Mouse (Mus musculus) embryo, embryonic 10.5 days (tissue): ENCODE data around the gene Zc3h7a.

ENCODE experiments used
- DNase-seq: peaks from one replicate; pipeline ENCODE4 v3.0.0-alpha.2; 2015; ENCODE audit warnings: low spot score

The Zc3h7a gene

DNA sequence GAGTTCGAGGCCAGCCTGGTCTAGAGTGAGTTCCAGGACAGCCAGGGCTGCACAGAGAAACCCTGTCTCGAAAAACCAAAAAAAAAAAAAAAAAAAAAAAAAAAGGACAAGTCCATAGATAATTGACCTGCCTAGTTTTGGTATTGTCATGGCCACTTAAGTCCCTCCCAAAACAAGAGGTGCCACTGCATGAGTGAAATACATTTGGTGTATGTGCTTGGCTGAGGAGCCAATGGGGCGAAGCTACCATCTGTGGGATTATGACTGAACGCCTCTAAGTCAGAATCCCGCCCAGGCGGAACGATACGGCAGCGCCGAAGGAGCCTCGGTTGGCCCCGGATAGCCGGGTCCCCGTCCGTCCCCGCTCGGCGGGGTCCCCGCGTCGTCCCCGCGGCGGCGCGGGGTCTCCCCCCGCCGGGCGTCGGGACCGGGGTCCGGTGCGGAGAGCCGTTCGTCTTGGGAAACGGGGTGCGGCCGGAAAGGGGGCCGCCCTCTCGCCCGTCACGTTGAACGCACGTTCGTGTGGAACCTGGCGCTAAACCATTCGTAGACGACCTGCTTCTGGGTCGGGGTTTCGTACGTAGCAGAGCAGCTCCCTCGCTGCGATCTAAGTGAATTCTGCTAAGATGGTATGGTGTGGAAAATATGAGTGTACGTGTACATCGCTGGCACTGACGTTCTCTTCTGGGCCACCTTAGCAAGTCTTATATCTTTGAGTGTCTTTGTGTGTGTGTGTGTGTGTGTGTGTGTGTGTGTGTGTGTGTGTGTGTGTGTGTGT, 32.3 kb downstream of the Zc3h7a start:
- peak; percentile 29 for DNase-seq

DNA sequence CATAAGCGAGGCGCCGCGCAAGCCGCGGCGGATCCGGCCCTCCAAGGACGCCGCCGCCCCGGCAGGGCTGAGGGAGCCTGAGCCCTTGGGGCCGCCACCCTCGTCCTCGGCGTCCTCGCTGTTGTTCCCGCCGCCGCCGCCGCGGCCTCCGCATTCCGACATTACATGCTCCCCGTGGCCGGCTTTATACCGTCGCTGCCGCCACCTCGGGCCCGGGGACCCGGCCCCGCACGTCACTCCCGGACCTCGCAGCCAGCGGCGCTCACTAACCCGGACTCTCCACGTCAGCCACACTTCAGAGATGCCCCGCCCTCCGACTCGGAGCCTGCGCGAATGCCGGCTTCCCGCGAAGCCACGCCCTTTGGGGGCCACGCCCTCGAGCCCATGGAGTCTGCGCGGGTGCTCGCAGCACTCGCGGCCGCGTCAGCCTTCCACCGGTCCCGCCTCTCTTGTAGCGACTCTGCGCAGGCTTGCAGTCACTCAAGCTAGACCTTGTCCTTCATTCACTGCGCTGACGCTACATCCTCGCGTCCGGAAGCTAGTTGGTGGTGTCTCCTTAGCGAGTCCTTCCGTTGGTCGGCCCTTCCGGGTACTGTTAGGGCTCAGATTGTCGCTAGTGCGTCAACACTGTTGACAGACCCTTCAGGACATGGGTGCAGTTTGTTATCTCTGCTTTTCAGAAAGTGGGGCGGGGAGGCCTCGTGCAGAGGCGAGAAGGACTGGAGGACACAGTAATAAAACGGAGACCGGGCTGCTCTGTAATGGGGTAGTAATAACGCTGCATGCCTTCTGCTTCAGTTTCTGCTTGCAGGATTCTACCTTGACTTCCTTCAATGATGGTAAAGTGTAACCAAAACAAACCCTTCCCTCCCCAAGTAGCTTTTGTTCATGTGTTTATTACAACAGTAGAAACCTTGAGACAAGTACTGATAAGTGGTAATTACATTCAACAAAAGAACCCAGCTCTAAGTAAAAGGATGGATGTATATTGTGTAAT, 41.5 kb downstream of the Zc3h7a start, which contains the start of gene Txndc11:
Gene Txndc11 (minus strand): TSS at position 303 of the 997 bp plus-strand sequence.
- DNase-seq = peak; percentile 99

DNA sequence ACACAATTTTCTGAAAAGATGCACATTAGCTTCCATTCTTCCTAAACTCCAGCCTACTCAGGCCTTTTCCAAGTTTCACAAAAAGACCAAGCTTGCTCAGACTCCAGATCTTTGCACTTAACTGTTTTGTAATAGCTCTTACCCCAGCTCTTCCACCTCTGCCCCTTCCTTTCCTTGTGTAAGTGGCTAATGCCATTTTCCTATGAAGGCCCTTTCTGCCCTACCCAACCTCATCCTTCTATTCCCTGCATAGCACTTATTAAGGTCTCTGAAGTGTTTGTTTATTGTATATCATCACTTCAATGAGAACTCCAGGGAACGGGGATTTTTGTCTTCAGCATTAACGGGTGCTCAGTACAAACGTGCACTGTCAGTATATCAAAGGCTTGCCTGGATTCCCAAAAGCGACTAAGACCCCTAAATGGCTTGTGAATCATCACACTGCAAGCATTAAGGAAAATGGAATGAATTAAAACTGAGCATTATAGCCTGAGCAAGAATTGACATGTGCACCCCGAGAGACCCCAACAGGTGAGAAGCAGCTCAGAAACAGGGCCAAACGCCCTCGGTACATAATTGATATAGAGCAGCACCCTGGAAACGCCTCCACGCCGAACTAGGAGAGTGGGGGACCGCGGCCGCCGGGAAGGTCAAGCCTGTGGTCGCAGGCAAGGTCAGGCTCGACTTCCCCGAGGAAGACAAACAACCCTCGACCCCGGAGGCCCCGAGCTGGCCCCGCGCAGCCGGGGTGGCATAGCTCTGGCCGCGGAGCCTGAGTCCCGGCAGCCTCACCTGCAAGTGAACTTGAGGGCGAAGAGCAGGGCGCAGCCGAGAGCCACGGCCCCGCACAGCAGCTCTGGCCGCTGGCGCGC, 42.5 kb downstream of the Zc3h7a start:
- DNase-seq = peak; percentile 30

DNA sequence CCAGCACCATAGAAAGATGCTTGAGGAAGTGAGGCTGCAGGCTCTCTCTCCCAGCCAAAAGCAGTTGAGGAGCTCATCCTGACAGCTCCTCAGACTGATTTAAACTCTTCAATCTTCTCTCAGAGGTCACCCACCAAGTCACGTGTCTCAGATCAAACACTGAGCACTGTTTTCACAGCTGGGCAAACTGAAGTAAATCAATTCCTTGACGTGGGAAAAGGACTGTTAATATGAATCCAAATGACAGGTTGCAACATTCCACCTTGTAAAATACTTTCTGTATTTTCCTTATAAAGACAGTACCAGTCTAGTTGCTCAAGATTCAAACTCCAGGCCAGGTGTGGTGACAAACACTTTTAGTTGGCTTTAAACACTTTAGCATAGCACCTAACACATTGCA, 43.4 kb downstream of the Zc3h7a start:
- peak; percentile 58 for DNase-seq

DNA sequence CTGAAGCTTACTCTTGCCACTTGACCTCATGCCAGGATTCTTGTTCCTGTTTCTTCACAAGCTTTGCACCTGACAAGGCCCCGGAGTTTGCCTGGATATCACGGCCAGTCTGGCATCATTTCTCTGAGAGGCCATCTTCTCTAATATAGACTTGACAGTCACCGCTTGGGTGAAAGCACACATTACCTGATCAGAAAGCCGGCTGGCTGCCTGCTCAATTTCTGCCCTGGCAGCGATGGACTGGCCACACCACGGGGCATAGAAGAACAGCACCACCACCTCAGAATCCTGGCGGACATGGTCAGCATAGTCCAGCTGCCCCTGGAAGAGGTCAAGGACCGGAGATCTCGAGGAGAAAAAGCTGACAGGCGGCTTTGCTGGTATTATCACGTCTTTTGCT, 47.9 kb downstream of the Zc3h7a start:
- DNase-seq = no peak

DNA sequence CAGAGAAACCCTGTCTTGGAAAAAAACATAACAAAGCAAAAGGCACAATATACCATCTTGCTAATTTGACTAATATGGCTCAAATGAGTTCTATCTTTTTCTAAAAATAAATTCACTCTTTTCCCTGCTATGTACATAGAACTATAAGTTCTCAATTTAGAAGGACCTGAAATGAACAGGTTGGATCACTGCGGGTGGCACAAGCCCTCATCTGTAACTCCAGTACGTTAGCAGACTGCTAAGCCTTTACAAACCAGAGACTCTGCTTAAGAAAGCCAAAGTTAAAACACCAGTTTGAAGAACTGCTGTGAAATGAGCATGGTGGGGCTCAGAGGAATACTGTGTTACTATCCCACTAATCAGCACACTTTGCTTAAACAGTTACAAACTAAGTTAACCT, 50.8 kb downstream of the Zc3h7a start:
- no peak for DNase-seq

DNA sequence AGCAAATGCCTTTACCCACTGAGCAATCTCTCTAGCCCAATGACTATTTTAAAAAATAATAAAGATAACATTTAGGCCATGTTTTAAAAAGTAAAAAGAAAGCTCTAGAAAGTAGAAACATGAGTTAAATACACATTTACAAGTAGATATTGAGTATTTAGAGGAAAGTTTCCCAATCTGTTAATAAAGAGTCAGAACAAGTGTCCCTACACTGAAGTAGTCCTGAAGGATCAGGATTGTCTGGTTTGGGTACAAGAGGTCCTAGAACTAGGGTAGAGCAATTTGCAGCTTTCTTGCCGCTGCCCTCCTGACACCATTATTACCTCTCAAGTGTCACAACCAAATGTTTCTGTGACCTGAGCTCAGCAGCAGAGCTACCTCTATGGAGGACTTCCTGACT, 52.1 kb downstream of the Zc3h7a start:
- no peak for DNase-seq

DNA sequence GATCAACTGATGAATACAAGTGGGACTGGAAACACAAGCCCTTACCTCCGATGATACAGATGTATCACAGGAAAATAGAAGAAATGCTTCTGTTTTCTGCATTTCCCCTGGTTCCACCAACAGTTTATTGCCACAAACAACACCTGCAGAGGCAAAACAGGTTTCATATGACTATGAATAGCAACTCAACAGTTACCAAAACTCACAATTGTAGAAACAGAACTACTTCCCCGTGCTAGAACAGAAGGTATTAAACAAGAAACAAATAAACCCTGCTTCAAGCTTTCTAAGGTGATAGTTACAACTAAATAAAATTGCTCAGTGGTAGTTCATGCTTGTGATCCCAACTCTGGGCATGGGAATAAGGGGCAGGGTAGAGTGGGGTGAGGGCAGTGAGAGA, 53.6 kb downstream of the Zc3h7a start:
- DNase-seq = no peak

DNA sequence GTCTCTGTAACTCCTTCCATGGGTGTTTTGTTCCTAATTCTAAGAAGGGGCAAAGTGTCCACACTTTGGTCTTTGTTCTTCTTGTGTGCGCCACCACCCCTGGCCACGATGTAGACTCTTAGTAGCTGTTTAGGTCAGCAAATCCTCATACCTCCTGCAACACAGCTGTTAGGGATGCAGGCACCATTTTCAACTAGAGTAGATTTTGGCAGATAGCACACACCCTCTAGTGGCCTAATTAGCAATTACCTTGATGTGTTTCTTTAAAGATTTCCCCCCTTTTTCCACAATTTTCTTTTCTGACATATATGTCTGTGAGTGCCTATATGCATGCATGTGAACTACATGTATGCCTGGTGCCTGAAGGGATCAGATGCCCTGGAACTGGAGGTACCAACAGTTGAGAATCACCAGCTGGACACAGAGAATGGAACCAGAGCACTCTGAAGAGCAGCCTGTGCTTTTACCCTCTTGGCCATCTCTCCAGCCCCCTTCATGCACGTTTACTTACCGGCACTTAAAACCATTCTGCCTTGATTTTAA, 66.9 kb downstream of the Zc3h7a start:
- DNase-seq = peak; percentile 66

DNA sequence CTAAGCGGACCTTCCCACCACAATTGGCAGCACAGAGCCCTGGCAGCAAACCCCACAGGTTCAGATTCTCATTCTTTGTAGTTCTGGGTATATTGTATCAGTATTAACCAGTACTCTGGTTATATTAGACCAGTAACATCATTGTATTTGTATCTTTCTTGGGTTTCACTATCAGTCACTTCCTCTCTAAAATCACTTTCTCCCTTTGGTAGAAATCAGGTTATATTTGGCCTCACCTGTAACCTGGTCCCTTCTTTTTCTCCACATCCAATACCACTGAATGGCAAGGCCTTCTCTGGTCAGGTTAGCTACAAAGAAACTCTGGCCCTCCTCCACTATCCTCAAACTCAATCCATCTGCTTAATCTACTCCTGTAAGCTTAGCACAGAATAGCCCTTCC, 71.3 kb downstream of the Zc3h7a start:
- no peak for DNase-seq

DNA sequence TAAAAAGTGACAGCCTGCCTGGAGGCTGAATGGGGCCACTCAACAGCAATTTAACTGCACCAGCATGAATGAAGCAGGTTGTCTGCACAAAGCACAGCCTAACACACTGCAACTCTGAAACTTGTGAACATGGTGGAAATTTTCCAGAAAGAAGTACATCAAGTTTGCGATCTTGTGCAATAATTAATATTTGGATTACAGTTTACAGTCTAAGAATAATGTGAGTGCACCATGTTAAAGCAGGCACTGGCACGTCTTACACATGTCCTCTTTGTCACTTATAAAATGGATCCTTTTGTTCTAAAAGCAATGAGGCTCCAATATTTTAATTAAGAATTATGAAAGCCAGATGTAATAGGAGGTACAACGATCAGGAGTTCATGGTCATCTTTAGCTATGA, 78.9 kb downstream of the Zc3h7a start:
- DNase-seq = no peak

DNA sequence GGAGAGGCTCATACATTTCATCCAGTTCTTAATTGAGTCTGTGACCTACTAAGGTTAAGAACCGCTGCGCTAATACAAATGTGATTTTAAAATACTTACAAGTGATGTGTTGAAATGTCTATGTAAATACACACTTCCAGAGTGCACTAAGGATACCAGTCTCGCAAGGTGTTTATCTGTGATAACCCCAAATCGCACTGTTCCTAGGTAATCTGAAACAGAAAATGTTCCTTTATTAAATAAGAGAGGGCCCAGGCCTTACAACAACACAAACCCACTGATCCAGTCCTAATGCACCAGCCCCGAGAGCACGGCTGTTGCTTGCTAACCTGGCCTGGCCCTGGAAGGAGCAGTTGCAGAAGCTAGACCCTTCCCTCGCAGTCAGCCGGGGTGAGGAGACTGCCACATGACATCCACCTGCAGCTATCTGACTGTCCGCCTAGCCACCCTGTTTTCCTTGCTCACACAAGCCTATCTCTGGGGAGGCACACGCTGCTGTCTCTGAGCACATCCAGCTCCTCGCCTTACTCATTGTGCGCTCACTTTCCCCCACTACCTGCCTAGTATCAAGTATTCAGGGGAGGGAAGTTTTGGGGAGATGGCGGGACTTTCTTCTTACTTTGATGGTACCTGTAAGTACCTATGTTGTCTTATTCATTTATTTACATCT, 82.3 kb downstream of the Zc3h7a start:
- DNase-seq = no peak

DNA sequence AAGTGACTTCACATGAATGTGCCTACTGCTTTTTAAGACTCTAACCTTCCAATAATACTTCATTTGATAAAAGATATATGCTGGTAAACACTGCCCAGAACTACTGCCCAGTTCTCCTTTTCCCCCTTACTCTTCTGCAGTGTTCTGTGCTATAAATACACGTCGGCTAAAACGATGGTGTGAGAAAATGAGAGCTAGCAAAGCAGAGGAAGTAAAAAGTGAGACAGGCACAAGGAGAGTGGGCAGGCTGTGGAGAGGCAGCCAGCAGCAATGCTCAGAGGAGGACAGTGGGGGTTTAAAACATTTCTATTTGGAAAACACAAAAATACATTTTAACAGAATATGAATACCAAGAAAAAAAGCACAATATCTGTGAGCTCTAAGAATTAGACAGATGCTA, 83.7 kb downstream of the Zc3h7a start:
- no peak for DNase-seq

DNA sequence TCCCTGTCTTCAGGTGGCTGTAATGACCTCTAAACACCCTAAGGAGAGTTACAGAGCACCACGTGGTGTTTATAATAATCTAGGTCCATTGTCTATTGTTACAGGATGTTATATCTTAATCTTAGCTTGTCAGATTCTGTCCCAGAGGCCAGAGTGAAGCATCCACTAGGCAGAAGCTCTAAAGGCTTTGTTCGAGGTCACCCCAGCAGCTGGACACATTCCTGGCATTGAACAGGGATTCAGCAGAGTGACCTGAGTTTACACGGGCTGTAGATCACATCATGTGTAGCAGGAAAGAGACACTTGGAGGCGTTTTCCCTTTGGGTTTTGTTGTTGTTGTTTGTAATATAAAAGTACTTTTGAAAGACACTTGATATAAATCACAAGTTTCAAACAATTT, 84.1 kb downstream of the Zc3h7a start:
- DNase-seq = no peak

DNA sequence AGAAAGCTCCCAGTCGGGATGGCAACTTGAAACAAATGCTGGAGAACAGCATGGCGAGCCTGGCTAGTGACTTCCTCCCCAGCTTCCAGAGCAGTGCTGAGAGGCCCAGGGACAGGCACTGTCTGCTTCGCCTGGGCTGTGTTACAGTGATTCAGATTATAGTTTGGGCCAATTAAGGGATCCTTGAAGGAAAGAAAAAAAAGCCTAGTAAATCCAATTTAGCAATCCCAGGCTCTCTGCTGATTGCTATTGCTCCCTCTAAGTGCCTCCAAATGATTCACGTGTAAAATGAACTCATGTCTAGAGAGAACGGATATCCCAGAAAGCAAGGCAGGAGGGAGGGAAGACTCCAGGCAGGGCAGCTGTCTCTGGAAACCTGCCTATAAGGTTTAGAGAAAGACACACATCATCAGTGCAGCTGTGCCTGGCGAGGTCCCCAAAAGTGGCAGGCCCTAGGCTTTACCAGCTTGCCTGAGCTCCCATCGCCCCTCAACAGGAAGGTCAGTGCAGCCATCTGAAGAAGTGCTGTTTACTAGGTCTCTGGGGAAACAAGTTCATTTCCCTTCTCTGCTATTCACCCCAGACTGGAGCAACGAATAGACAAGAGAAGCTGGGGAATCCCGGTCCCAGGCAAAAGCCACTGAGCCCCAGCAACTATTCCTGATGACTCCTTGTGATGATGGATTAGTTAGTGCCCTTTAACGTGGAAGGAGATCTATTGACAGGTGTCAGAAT, 85.2 kb downstream of the Zc3h7a start:
- no peak for DNase-seq

DNA sequence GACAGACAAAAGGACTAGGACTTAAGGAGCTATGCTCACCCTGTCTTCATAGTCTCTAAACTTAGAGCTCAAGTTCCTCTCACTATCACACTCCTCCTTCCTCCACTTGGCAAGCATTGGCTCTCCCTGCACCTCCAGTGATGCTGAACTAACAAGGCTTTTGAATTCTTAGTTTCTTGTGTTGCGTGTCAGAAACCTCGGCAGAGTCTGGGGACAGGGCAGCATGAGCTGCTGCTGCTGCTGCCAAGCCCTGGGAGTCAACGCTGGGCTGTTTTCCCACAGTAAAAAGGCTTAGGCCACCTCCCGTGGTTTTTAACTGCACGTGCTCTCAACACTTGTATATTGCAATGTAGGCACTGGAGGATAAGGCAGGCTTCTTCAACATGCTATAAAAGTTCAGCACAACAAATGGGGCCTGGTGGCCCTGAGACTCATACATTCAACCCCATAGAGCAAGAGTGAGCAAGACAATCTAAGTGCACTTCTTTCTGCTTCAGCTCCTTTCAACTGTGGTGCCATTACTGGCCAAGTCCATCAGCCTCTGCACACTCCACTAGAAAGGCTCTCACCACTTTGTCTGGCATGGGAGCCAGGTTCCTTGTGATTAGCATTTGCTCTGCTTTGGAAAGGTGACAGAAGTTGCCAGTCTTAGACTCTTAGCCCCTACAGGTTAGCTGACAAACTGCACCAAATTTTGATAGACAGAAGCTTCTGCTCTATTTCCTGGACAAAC, 89.2 kb downstream of the Zc3h7a start:
- DNase-seq = no peak
